Mouse (Mus musculus): ENCODE results near the gene Mrpl51.

GRCm38 (mm10) chr6:125236782-125237181, 45.2 kb downstream of the Mrpl51 start, which contains the start of gene Cd27:
- TF ChIP-seq CTCF (IDR thresholded peaks at IDR 0.05; ENCODE audit: low read depth, low read length) (no peak), POLR2A (IDR thresholded peaks at IDR 0.05; ENCODE audit: borderline replicate concordance, low read depth, low read length) (no peak)
